Mouse (Mus musculus): Measurements from ENCODE around the gene Abcb6. TPM values are rescaled to one million over a fixed set of nuclear protein-coding genes. Genes with fewer than 3 reads are reported as not detected.

Abcb6 gene
- polyA plus RNA-seq, 1 experiment from 2014 or later: 21.7 TPM

GRCm38 (mm10) chr1:75212542-75212941 lies 32.4 kb upstream of the Abcb6 start:
- H3K4me3 ChIP-seq (ENCODE audit: low read depth, low read length): no peak overlapping the region
- no peak overlapping the region for H3K27ac ChIP-seq (replicated peaks; ENCODE audit: low read depth, low read length)
- H3K27me3 ChIP-seq (replicated peaks; ENCODE audit: control insufficient read depth, insufficient read depth, low read length): peaks cover 11% of the 10 kb centered on the region
- no peaks in the 10 kb centered on the region for H3K9me3 ChIP-seq (ENCODE audit: control insufficient read depth, low read length)
- H3K4me1 ChIP-seq (ENCODE audit: control insufficient read depth, insufficient read depth, low read length): peaks cover 23% of the 10 kb centered on the region
- peaks cover 40% of the 10 kb centered on the region for H3K36me3 ChIP-seq (ENCODE audit: control insufficient read depth, insufficient read depth, low read length)
- H3K9ac ChIP-seq (ENCODE audit: low read depth, low read length): no peak overlapping the region
- H3K4me2 ChIP-seq (ENCODE audit: low read depth, low read length): no peak overlapping the region
- 83% methylated on average over 4 of the region's 4 CpGs for WGBS
- DNase-seq (ENCODE audit: low spot score) (no peak), ATAC-seq (ENCODE audit: low read depth) (no peak)

- peak overlapping the region; percentile 82 for H3K4me2 ChIP-seq (ENCODE audit: low read depth, low read length)
- 15% methylated on average over 17 of the region's 17 CpGs for WGBS
- H3K27me3 ChIP-seq (replicated peaks; ENCODE audit: control insufficient read depth, insufficient read depth, low read length): no peaks in the 10 kb centered on the region
- H3K4me1 ChIP-seq (ENCODE audit: control insufficient read depth, insufficient read depth, low read length): peaks cover 23% of the 10 kb centered on the region
- H3K4me3 ChIP-seq (ENCODE audit: low read depth, low read length): peak overlapping the region; percentile 80
- H3K36me3 ChIP-seq (ENCODE audit: control insufficient read depth, insufficient read depth, low read length): peaks cover 40% of the 10 kb centered on the region
- H3K27ac ChIP-seq (replicated peaks; ENCODE audit: low read depth, low read length): no peak overlapping the region
- H3K9ac ChIP-seq (ENCODE audit: low read depth, low read length): peak overlapping the region; percentile 94
- no peaks in the 10 kb centered on the region for H3K9me3 ChIP-seq (ENCODE audit: control insufficient read depth, low read length)
- ATAC-seq (ENCODE audit: low read depth): no peak
- no peak for DNase-seq (ENCODE audit: low spot score)
Measured at GRCm38 (mm10) chr1:75211141-75211708, 31.0 kb upstream of the Abcb6 start.

GRCm38 (mm10) chr1:75210136-75211087 lies 30.2 kb upstream of the Abcb6 start, which contains the start of the genes Glb1l and Stk16:
Gene Glb1l (minus strand): TSS chr1:75210813.
Gene Stk16 (plus strand): TSS chr1:75210838.
- DNase-seq (ENCODE audit: low spot score) (peak; percentile 97), ATAC-seq (ENCODE audit: low read depth) (peak; percentile 95)
- peak within 1 kb of the TSS; percentile 80 for H3K4me3 ChIP-seq (ENCODE audit: low read depth, low read length)
- H3K27me3 ChIP-seq (replicated peaks; ENCODE audit: control insufficient read depth, insufficient read depth, low read length): no peaks in the 10 kb centered on the region
- H3K9ac ChIP-seq (ENCODE audit: low read depth, low read length): peak within 1 kb of the TSS; percentile 94
- no peak within 1 kb of the TSS for H3K27ac ChIP-seq (replicated peaks; ENCODE audit: low read depth, low read length)
- peaks cover 23% of the 10 kb centered on the region for H3K4me1 ChIP-seq (ENCODE audit: control insufficient read depth, insufficient read depth, low read length)
- H3K9me3 ChIP-seq (ENCODE audit: control insufficient read depth, low read length): no peaks in the 10 kb centered on the region
- peaks cover 33% of the 10 kb centered on the region for H3K36me3 ChIP-seq (ENCODE audit: control insufficient read depth, insufficient read depth, low read length)
- 6% methylated on average over 40 of the region's 42 CpGs for WGBS
- peak within 1 kb of the TSS; percentile 82 for H3K4me2 ChIP-seq (ENCODE audit: low read depth, low read length)

DNA sequence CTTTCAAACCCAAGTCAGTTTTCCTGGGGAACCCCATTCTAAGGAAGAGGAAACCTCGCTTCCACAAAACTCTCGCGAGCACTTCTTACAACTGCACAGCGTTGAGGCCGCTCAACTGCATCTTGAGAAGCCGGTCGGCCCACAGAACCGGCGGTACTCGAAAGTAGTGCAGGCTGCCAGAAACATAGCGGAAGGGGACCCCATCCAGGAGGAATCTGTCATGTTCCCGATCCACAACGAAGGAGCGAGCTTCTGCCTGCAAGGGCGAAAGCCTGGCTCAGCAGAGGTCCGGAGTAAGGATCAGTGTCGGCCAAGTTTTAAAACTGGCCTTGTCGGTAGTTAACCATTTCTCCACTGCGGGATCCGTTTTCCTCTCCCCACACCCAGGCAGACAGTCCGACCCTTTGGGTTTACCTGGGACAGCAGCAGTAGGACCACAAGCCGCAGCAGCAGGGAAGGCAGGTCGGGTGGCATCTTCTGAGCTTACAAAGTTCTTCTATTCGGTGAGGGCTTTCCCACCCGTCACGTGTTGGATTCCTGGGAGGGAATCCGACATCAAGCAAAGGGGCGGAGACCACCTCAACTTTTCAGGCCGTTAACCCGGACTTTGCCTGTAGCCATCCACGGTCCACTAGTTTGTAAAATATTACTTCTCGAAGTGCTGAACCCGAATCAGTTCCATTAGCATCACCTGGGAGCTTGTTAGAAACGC lies 28.9 kb upstream of the Abcb6 start:
- Histone ChIP-seq H3K9me3 (ENCODE audit: control insufficient read depth, low read length) (no peaks in the 10 kb centered on the region), H3K4me2 (ENCODE audit: low read depth, low read length) (peak overlapping the region; percentile 82), H3K27ac (replicated peaks; ENCODE audit: low read depth, low read length) (peak overlapping the region; percentile 63), H3K9ac (ENCODE audit: low read depth, low read length) (peak overlapping the region; percentile 76), H3K4me3 (ENCODE audit: low read depth, low read length) (peak overlapping the region; percentile 53), H3K4me1 (ENCODE audit: control insufficient read depth, insufficient read depth, low read length) (peaks cover 23% of the 10 kb centered on the region), H3K27me3 (replicated peaks; ENCODE audit: control insufficient read depth, insufficient read depth, low read length) (no peaks in the 10 kb centered on the region), H3K36me3 (ENCODE audit: control insufficient read depth, insufficient read depth, low read length) (peaks cover 20% of the 10 kb centered on the region)
- ATAC-seq (ENCODE audit: low read depth) (no peak), DNase-seq (ENCODE audit: low spot score) (peak; percentile 74)
- WGBS: 14% methylated on average over 34 of the region's 34 CpGs

DNA sequence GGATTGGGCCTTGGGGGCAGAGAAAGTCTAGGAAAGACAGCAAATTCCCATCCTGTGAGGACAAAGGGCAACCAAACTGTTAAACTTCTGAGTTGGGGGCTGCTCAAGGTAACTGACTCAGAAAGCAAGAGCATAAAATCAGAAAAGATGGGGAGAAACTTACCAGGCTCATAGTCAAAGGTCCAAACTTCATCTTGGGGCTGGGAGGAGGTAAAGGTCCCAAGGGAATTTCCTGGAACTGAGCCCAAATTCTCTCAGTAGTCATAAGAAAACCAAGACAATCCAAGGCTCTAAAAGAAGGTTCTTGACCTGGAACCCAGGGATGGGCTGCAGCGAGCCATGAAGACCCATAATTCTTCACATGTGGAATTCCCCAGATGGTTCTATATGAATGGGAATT lies 21.0 kb upstream of the Abcb6 start:
- 72% methylated on average over 1 of the region's 1 CpGs for WGBS
- no peaks in the 10 kb centered on the region for H3K27me3 ChIP-seq (replicated peaks; ENCODE audit: control insufficient read depth, insufficient read depth, low read length)
- peaks cover 40% of the 10 kb centered on the region for H3K36me3 ChIP-seq (ENCODE audit: control insufficient read depth, insufficient read depth, low read length)

GRCm38 (mm10) chr1:75192452-75192851 lies 12.3 kb upstream of the Abcb6 start:
- peaks cover 44% of the 10 kb centered on the region for H3K36me3 ChIP-seq (ENCODE audit: control insufficient read depth, insufficient read depth, low read length)
- DNase-seq (ENCODE audit: low spot score) (peak; percentile 57), ATAC-seq (ENCODE audit: low read depth) (peak; percentile 34; the same call in 1 of the 2 replicates)
- H3K9ac ChIP-seq (ENCODE audit: low read depth, low read length): peak overlapping the region; percentile 90
- peak overlapping the region; percentile 90 for H3K4me2 ChIP-seq (ENCODE audit: low read depth, low read length)
- WGBS: under 1% methylated on average over 19 of the region's 19 CpGs
- H3K27ac ChIP-seq (replicated peaks; ENCODE audit: low read depth, low read length): peak overlapping the region; percentile 94
- H3K27me3 ChIP-seq (replicated peaks; ENCODE audit: control insufficient read depth, insufficient read depth, low read length): no peaks in the 10 kb centered on the region
- H3K9me3 ChIP-seq (ENCODE audit: control insufficient read depth, low read length): no peaks in the 10 kb centered on the region
- peaks cover 17% of the 10 kb centered on the region for H3K4me1 ChIP-seq (ENCODE audit: control insufficient read depth, insufficient read depth, low read length)
- H3K4me3 ChIP-seq (ENCODE audit: low read depth, low read length): peak overlapping the region; percentile 77

More for the DNA sequence above, 21.0 kb upstream of the Abcb6 start:
- H3K4me1 ChIP-seq (ENCODE audit: control insufficient read depth, insufficient read depth, low read length): no peaks in the 10 kb centered on the region
- ATAC-seq (ENCODE audit: low read depth) (no peak), DNase-seq (ENCODE audit: low spot score) (no peak)
- H3K4me2 ChIP-seq (ENCODE audit: low read depth, low read length): no peak overlapping the region
- no peak overlapping the region for H3K9ac ChIP-seq (ENCODE audit: low read depth, low read length)
- no peak overlapping the region for H3K27ac ChIP-seq (replicated peaks; ENCODE audit: low read depth, low read length)
- no peak overlapping the region for H3K4me3 ChIP-seq (ENCODE audit: low read depth, low read length)
- H3K9me3 ChIP-seq (ENCODE audit: control insufficient read depth, low read length): no peaks in the 10 kb centered on the region

GRCm38 (mm10) chr1:75191622-75192402 lies 11.6 kb upstream of the Abcb6 start, which contains the start of the genes Ankzf1 and Atg9a:
Gene Ankzf1 (plus strand): TSS chr1:75192151.
Gene Atg9a (minus strand): TSS chr1:75192196.
- peaks cover 17% of the 10 kb centered on the region for H3K4me1 ChIP-seq (ENCODE audit: control insufficient read depth, insufficient read depth, low read length)
- 0% methylated on average over 32 of the region's 56 CpGs for WGBS
- H3K4me2 ChIP-seq (ENCODE audit: low read depth, low read length): peak within 1 kb of the TSS; percentile 91
- DNase-seq (ENCODE audit: low spot score) (peak; percentile 99), ATAC-seq (ENCODE audit: low read depth) (peak; percentile 100)
- H3K27ac ChIP-seq (replicated peaks; ENCODE audit: low read depth, low read length): peak within 1 kb of the TSS; percentile 94
- H3K9ac ChIP-seq (ENCODE audit: low read depth, low read length): peak within 1 kb of the TSS; percentile 90
- peaks cover 44% of the 10 kb centered on the region for H3K36me3 ChIP-seq (ENCODE audit: control insufficient read depth, insufficient read depth, low read length)
- H3K9me3 ChIP-seq (ENCODE audit: control insufficient read depth, low read length): no peaks in the 10 kb centered on the region
- H3K27me3 ChIP-seq (replicated peaks; ENCODE audit: control insufficient read depth, insufficient read depth, low read length): no peaks in the 10 kb centered on the region
- peak within 1 kb of the TSS; percentile 77 for H3K4me3 ChIP-seq (ENCODE audit: low read depth, low read length)
